Mouse (Mus musculus) small intestine, adult 2 months (tissue): ENCODE data around the gene Meis2. TPM values are rescaled to one million over a fixed set of nuclear protein-coding genes. Genes with fewer than 3 reads are reported as not detected.
A peak's percentile ranks its signal among the peaks of the same experiment; 100 is the strongest.

ENCODE experiments used
- H3K27ac ChIP-seq: fragments of 200-500 bp; 2 replicates; pipeline ENCODE4 v1.5.1; 2012; ENCODE audit warnings: low read depth, low read length, control low read depth, inconsistent platforms; ENCODE audit not compliant: insufficient read depth
- H3K27me3 ChIP-seq: fragments of 200-500 bp; 2 replicates; pipeline ENCODE4 v1.6.1; 2012; ENCODE audit warnings: mild to moderate bottlenecking, moderate library complexity, low read length, inconsistent platforms; ENCODE audit not compliant: control insufficient read depth, insufficient read depth
- H3K36me3 ChIP-seq: fragments of 200-500 bp; 2 replicates; pipeline ENCODE4 v1.6.1; 2012; ENCODE audit warnings: mild to moderate bottlenecking, low read length, control low read depth, inconsistent platforms; ENCODE audit not compliant: control insufficient read depth, insufficient read depth
- H3K4me1 ChIP-seq: fragments of 200-500 bp; 2 replicates; pipeline ENCODE4 v1.6.1; 2012; ENCODE audit warnings: low read length, inconsistent platforms, mixed read lengths; ENCODE audit not compliant: control insufficient read depth, insufficient read depth, insufficient read length
- H3K4me3 ChIP-seq: fragments of 200-500 bp; 2 replicates; pipeline ENCODE4 v1.5.1; 2012; ENCODE audit warnings: low read depth, mild to moderate bottlenecking, control low read depth, inconsistent platforms, low read length, moderate library complexity
- CTCF ChIP-seq: fragments of 200-500 bp; IDR thresholded peaks from 2 replicates; pipeline ENCODE4 v1.5.1; 2012; ENCODE audit warnings: low read depth, mild to moderate bottlenecking, control low read depth, inconsistent platforms, low read length, moderate library complexity, mixed read lengths; ENCODE audit not compliant: insufficient replicate concordance, insufficient read length; ENCODE audit errors: extremely low read depth
- POLR2A ChIP-seq: fragments of 200-500 bp; IDR thresholded peaks from 2 replicates; pipeline ENCODE4 v1.6.1; 2012; ENCODE audit warnings: low read depth, mild to moderate bottlenecking, control low read depth, inconsistent platforms, low read length, moderate library complexity
- WGBS: fragments of 180-500 bp; shearing (Covaris S2); methylation state at CpG from one replicate; pipeline ENCODE4 v1.1.7; 2018; 5-methylcytosine and 5-hydroxymethylcytosine counted together
- polyA plus RNA-seq: library from polyadenylated mRNA; depleted of rRNA; stranded (reverse); fragments of >200 nt; gene quantifications from 2 replicates; pipeline ENCODE4 v1.2.3, GENCODE M21; 2012

The Meis2 gene
- polyA plus RNA-seq, 1 experiment = 3.9 TPM

DNA sequence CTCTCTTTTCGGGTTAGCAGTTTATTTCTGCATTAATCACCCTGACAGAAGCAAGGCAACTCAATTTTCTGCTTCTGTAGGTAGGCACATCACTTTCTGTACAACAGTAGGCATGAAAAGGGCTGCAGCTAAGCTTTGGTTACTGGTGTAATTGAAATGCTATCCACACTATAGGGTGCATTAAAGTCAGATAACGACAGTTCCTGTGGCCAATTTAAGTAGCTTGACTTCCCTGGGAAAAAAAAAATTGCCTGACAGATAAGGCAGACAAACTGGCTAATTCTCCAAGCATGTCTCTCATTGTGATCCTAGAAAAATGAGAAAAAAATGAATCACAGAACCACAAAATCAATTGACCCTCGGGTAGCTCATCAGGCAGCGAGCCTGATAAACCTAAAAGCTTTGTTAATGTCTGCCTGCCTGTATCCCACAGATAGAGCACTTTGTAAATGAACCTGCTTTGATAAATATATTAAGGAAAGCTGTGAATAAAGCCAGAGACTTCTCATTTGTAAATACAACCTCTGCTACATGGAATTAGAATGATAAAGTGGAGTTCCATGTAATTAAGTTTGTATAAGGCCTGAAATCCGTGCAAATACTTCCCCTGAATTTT is 145.2 kb downstream of the Meis2 start:
- Histone ChIP-seq H3K36me3 (no peaks in the 10 kb centered on the region), H3K27ac (no peak overlapping the region), H3K27me3 (no peaks in the 10 kb centered on the region), H3K4me1 (peaks cover 19% of the 10 kb centered on the region; the same call in 1 of the 2 replicates), H3K4me3 (no peak overlapping the region)
- TF ChIP-seq CTCF (no peak), POLR2A (no peak)
- 76% methylated on average over 5 of the region's 5 CpGs for WGBS

DNA sequence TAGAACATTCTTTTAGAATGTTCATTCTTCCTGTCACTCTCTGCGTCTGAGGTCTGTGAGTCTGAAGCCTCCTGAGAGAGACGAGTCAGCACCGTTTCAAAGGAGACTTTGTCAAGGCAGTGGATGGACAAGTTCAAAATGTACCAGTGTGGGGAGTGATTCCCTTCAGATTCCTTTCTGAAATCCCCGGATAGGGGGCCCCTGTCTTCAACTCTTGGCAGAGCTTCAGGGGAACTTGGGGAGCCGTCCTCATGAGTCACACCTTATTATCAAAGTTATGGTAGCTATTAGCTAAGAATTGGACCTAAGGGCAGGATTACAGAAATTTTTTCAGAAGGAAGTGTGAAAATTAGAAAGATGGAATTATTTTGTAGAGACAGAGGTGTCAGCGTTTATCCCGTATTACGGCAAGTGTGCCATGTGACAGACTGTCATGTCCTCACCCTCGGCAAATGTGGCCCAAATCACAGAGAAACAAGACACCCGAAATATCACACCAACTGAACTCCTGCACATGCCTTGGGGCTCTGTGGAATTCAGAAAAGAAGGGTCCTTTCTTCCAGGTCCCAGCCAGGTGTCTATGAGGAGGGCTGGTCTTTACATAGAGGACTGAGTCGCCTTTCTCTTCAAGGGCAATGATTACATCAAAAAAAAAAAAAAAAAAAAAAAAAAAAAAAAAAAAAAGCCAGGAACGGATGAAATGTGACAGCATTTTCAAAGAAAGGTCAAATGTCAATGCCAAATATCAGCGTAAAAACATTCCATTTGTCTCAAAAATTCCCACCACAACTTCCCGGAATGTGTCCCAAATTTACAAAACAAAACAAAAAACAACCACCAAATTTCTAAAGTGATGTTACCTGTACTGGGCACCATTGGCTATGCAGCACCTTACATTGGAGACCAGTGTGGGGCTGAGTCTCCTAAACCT is 146.2 kb downstream of the Meis2 start:
- no peak overlapping the region for H3K4me3 ChIP-seq
- WGBS = 53% methylated on average over 14 of the region's 14 CpGs
- H3K27ac ChIP-seq = peak overlapping the region; percentile 48; the same call in 1 of the 2 replicates
- TF ChIP-seq CTCF (no peak), POLR2A (no peak)
- peaks cover 19% of the 10 kb centered on the region; the same call in 1 of the 2 replicates for H3K4me1 ChIP-seq
- no peaks in the 10 kb centered on the region for H3K36me3 ChIP-seq
- H3K27me3 ChIP-seq = no peaks in the 10 kb centered on the region

DNA sequence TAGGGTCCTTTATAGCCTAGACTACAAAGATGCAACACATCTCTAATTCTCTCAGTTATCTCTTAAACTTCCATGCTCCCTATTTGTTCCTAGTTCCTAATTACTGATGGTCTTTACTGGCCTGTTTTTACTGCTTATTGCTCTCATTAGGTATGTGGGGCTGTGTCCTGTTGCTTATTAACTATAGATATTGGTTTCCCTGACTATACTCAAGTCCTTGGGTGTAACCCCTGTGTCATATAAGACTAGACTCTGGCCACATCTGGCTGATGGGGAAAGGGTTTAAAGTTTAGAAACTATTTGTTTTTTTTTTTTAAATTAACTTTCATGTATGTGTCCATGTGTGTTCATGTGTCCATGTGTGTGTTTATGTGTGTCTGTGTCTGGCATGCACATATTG is 147.1 kb downstream of the Meis2 start:
- Histone ChIP-seq H3K4me1 (peaks cover 19% of the 10 kb centered on the region; the same call in 1 of the 2 replicates), H3K4me3 (no peak overlapping the region), H3K36me3 (no peaks in the 10 kb centered on the region), H3K27me3 (no peaks in the 10 kb centered on the region), H3K27ac (peak overlapping the region; percentile 48; the same call in 1 of the 2 replicates)
- TF ChIP-seq POLR2A = no peak
- no peak for TF ChIP-seq CTCF

DNA sequence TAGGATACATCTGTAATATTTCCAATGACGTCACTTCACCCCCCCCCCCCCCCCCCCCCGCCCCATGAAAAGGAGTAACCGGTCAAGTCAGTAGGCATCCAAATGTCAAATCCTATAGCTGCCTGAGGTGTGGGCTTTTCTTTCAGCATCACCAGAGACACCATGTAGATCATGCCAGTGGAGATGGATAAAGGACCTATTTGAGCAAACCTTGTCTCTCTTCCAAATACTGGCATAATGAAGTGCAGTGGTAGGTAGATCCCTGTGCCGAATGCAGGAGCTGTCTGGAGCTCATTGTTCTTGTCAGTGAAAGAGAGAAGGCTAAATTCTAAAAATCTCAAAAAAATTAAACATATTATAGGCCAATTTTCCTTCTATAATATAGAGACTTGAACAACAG is 151.1 kb downstream of the Meis2 start:
- WGBS = 79% methylated on average over 4 of the region's 4 CpGs
- Histone ChIP-seq H3K27me3 (no peaks in the 10 kb centered on the region), H3K4me1 (peaks cover 16% of the 10 kb centered on the region), H3K27ac (no peak overlapping the region), H3K4me3 (no peak overlapping the region), H3K36me3 (no peaks in the 10 kb centered on the region)
- TF ChIP-seq CTCF (no peak), POLR2A (no peak)

DNA sequence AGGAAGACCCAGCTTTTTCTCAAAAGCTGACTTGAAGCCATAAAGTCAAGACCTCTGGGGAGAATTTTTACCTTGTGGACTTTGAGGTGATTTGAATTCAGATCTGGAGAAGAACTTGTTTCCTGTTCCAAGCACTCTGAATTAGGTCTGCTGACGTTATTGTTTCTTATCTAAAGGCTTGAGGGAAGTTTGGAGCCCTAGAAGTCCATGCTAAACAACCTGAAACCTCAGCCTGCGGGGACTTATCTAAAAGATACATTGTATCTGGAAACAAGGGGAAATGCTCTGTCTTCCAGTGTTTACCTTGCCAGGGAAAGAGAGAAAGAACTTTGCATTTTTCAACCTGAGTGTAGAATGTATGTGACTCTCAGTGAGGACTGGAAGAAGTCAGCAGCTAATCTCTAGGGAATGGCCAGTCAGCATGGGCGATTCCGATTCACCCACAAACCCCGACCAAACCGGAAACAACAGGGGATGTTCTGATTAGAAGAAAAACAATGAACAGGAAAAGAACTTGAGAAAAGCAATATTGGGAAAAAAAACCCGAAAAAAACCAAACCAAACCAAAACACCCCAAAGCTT is 152.6 kb downstream of the Meis2 start:
- no peak overlapping the region for H3K4me3 ChIP-seq
- TF ChIP-seq POLR2A (no peak), CTCF (no peak)
- H3K27ac ChIP-seq = peak overlapping the region; percentile 100
- peaks cover 9% of the 10 kb centered on the region for H3K4me1 ChIP-seq
- no peaks in the 10 kb centered on the region for H3K27me3 ChIP-seq
- WGBS = 12% methylated on average over 7 of the region's 7 CpGs
- no peaks in the 10 kb centered on the region for H3K36me3 ChIP-seq

DNA sequence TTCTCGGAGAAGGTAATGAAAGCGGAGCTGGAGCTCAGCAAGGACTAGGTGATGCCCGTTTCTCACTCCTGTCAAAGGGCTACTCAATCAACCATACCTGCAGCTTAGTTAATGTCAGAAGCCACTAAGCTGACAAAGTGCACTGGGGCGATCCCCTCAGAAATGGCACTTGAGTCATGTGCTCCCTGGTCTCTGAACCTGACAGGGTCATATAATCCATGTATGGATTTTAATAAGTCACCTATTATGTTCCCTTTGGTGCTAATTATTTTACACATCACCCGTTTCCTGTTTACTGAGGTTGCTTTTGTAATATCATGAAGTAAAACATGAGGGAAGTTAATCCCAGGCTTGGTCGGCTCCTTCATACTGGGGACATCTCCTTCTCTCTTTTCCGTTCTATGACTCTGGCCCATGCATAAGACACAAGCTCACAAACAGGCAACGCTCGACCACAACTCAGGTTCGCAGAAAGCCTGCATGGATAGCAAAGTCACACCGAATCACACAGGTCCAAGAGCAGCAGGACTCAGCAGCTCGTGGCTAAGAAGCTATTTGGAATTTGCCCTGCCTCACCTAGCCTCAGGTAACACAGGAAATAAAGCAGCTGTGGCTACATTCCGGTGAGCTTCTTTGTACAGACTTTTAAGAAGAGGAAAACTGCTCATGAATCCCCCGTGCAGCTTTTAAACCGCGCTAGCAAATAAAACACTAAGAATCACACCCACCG is 153.6 kb downstream of the Meis2 start:
- H3K27me3 ChIP-seq = no peaks in the 10 kb centered on the region
- H3K27ac ChIP-seq = peak overlapping the region; percentile 100
- H3K4me3 ChIP-seq = peak overlapping the region; percentile 59
- TF ChIP-seq CTCF = no peak
- H3K4me1 ChIP-seq = peaks cover 5% of the 10 kb centered on the region
- 28% methylated on average over 17 of the region's 17 CpGs for WGBS
- H3K36me3 ChIP-seq = no peaks in the 10 kb centered on the region
